Mouse (Mus musculus): ENCODE measurements around the gene Slx4ip.
"Not testable (repeated sequence)": the region's sequence is repeated elsewhere in the genome, so short reads cannot be mapped to it uniquely, and the experiment has no call there.

Slx4ip gene

DNA sequence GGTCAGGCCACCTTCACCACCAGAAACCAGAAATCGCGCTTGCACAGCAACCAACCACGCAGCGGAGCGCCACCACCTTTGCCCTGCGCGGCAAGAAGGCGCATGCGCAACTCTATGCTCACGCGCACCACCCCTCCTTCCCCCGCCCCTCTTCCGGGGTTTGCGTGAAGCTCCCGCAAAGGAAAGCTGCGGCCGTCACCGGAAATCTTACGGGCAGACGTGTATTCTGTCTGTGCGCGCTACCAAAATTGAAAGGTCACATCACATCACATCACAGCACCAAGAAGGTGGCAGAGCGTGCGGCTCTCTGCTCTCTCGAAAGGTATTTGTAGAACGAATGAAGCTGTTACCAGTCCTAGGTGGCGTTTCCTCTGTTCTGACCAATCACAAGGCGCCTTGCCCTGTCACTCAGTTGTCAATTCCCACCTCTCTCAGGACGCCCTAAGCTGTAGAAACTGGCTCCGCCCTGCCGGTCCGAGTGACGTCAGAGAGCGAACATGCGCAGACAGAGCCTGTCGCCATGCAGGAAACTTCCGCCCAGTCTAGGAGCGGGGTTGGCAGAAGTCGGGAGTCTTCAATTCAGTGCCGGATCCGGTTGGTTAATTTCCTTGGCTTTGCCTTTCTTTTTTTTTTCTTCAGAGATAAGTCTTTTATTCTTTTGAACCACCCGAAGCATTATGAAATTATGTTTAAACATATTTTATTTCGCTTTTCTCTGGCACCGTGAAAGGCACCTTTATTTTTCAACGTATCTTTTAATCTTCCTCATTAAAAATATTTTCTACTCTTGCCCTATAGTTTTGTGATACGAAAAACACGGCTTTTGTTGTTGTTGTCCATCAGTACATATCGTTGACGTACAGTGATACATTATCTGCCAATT lies at the start of gene Slx4ip, which contains the start of the genes AL731706.1 and Mkks:
Gene Slx4ip, plus strand, starts transcription at position 151 of the 883 bp plus-strand sequence.
Gene AL731706.1, minus strand, starts transcription at position 322 of the 883 bp plus-strand sequence.
Gene Mkks, minus strand, starts transcription at position 322 of the 883 bp plus-strand sequence.
- DNase-seq (ENCODE audit: low read depth in 2 of 2, low spot score in 2 of 2) = peak; percentile 99

DNA sequence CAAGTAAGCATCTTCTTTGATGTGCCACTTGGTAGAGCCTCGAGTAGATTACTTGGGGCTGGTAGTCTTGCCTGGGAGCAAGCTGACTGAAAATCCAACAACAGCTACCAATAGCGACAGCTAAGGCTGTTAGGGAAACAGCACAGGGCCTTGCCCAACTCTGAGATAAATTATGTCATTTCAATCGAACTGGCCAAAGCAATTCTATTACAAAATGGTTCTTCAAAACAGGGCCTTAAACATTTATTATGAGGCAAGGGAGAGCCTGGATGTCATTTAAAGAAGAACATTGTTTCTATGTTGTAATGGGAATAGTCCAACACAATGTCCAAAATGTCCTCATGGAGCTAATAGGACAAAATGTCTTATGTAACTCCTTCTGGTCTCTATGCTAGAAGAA lies 40.7 kb upstream of the Slx4ip start:
- DNase-seq (ENCODE audit: low read depth in 2 of 2, low spot score in 2 of 2) = no peak

DNA sequence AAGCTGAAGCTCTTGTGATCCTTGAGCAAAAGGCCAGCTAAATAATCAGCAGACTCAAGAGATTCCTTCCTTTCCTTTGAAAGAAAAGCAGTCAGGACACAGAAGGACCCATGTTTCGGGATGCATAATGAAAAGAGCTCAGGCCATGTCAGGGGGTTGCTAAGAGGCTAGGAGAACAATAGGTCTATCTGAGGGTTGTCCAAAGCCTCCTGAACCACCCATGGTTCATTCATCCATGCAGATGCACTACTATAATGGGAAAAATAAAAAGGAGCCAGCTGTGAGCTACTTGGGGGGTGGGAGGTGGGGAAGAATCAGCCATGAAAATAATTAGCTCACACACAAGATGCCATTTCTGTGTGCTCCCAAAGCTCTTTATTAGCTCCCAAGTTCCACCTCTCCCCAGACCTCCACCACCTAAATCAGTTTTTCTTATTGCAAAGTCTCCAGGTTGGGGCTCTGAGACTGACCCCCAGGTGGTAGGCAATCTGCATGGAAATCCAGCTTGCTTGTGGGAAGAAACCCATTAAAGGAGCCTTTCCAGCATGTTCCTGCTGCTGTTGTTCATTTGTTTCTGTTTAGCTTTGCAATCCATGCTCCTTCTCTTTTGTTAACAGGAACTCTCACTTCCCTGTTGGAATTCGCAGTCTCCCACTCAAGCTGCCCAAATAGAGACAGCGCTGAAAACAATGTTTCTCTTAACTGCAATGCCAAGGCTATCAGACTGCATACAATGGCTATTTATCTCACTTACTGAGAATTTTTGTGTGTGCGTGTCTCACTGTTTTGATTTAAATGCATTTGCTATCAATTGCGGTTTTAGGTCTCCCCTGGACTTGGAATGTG lies 36.3 kb upstream of the Slx4ip start:
- DNase-seq (ENCODE audit: low read depth in 2 of 2, low spot score in 2 of 2) = no peak

DNA sequence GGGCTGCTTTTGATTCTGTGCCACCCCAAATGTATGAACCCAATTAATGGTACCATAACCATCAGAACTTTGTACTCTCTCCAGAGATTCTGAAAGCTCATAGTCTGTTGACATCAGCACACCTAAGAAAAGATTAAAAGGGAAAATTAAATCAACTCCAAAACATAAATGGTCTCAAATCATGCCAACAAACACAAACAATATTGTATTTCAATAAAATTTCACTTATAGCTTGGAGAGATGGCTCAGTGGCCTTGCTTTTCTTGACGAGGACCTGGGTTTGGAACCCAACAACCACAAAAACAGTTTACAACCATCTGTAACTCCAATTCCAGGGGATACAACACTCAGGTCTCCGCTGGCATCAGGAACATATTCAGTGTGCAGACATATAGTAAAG lies 5.4 kb upstream of the Slx4ip start, which contains the start of gene AL731706.2:
Gene AL731706.2, minus strand, starts transcription at position 101 of the 400 bp plus-strand sequence.
- no peak for DNase-seq (ENCODE audit: low read depth in 2 of 2, low spot score in 2 of 2)

DNA sequence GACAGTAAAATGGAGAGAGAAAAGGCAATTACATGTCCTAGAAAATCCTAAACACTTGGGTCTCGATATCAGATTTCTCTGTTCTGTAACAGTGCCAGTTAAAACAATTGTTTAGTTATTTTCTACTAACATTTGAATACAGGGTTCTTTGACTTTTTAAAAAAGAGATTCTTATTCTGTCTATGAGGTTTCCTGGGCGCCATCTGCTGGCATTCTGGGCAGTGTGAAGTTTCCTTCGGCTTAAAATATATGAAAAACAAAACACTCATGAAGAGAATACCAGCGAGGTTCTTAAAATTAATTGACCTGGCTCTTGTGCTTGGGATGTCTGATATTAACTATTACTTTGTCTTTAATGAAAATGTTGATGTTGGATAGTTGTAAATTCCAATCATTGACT lies 4.2 kb upstream of the Slx4ip start:
- no peak for DNase-seq (ENCODE audit: low read depth in 2 of 2, low spot score in 2 of 2)

DNA sequence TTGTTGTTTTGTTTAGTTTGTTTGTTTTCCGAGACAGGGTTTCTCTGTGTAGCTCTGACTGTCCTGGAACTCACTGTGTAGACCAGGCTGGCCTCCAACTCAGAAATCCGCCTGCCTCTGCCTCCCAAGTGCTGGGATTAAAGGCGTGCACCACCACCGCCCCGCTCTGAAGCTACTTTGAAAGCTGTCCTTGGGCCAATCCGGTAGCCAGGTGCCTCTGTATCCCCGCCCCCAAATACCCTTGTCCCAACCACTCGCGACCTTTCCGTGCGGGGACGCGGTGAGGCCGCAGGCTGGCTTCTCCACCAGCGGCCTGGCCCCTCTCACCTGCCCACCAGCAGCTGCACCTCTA lies 326 bp upstream of the Slx4ip start:
- not testable (repeated sequence) for DNase-seq (ENCODE audit: low read depth in 2 of 2, low spot score in 2 of 2)

DNA sequence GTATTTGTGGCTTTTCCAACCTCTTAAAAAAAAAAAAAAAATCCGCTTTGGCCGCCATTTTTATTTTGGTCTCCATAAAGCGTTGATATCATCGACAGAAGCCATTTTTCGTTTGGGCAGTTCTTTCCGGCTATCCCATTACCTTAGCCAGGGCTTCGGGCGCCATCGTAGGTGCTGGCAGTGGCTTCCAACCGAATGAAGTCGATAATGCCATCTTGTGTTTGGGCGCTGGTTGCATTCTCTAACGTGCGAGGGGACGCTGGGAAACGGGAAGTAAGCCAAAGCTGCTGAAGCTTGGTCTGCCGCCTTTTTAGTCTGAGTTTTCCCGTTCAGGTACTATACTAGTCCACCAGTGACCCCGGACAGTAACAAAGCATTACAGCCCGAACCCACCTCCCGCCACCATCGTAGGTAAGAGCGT lies 943 bp downstream of the Slx4ip start:
- peak; percentile 93 for DNase-seq (ENCODE audit: low read depth in 2 of 2, low spot score in 2 of 2)

DNA sequence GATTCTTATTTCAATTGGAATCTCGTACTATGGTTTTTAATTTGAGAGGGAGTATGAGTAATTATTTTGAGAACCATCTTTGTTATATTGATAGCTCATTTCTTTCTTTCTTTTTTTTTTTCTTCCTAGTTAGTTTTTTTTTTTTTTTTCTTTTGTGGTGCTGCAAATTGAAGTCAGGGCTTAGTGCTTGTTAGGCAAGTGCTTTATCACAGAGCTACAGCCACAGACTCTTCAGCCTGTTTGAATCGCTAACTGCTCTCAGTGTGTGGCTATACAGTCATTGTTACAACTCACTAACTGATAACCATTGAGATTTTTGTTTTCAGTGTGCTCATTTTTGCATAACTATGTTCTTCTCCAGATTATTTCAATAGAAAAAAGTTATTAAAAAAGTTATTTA lies 3.5 kb downstream of the Slx4ip start:
- no peak for DNase-seq (ENCODE audit: low read depth in 2 of 2, low spot score in 2 of 2)

DNA sequence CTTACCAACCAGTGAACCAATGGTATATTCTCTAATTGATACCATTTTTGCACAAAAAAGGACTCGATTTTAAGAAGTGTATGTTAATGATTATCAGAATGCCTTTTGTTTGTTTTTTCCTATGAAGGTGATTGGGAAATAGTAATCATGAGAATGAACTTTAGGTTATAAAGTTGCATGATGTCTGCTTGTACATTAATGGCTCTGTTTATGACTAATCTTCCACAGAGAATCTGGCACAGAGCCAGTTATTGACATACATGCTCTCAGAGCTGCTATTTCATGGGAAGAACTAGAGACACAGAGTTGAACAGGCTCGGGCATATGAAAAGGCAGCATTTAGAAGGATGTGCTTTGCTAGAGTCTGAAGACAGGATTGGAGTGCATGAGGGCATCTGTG lies 5.1 kb downstream of the Slx4ip start:
- no peak for DNase-seq (ENCODE audit: low read depth in 2 of 2, low spot score in 2 of 2)

DNA sequence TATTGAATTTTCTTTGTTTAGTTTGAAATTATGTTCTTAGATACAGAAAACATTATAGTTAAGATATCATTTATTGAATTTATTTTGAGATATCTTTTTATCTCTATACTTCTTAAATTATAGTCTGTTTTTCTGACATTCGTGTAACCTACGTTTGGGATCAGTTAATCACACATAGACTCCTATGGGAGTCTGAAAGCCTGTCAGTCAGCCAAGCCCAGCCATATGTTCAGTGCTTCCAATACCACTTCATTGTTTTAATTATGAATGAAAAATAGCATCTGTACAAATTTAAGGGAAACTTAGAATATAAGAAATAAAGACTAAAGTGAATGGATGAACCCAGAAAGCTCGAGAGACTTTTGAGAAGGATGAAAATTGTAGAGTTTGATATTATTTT lies 17.6 kb downstream of the Slx4ip start:
- no peak for DNase-seq (ENCODE audit: low read depth in 2 of 2, low spot score in 2 of 2)

DNA sequence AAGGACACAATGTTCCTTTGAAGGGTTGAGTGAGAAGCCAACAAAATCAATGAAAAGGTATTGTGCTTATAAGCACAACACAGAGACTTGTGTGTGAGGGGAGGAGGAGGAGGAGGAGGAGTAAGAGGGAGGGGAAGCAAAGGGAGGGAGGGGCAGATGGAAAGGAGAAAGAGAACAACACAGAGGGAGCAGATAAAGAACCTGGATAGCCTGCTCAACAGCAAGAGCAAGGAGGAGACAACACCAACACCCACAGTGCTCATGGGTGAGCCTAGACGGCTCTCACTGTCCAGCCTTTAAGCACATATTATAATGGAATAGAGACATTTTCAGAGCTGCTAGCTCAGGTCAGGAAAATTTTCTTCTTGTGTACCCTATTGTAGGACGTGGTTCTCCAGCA lies 18.3 kb downstream of the Slx4ip start:
- DNase-seq (ENCODE audit: low read depth in 2 of 2, low spot score in 2 of 2) = no peak

DNA sequence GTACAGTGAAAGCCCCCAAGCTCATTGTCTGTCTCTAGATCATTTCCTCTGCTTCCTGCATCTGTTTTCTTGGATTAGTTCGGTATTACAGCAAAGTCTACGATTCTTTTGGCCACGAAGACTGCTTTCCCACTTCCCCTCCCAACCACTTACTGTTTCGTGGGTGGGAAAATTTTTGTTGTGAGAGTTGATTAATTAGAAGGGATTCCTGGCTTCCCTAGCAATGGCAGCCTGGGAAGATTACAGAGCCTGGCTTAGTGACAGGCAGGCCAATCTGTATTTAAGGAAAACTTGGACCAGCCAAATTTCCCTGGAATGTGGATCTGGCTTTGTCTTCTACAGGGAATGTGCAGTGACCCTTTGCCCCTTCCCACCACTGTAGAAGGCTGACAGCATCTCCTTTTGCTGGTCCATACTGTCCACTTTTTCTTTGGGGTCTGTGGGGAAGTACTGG lies 21.0 kb downstream of the Slx4ip start:
- DNase-seq (ENCODE audit: low read depth in 2 of 2, low spot score in 2 of 2) = no peak

DNA sequence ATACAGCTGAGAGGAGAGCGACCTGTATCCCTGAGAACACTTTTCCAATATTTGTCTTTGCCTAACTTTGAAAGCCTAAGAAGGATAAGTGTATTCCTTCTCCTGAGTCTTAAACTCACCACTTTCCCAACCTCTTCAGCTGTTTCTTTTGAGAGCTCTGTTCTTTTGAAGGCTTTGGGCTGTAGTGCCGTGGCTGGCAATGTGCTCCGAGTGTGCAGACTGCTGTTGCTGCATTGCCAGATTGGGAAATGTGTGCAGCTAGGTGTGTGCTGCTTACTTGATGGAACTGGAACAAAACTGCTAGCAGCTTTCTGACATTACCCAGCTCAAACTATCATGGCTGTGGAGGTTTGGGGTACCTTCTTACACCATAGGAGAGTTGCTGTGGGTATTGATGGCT lies 22.0 kb downstream of the Slx4ip start:
- no peak for DNase-seq (ENCODE audit: low read depth in 2 of 2, low spot score in 2 of 2)

DNA sequence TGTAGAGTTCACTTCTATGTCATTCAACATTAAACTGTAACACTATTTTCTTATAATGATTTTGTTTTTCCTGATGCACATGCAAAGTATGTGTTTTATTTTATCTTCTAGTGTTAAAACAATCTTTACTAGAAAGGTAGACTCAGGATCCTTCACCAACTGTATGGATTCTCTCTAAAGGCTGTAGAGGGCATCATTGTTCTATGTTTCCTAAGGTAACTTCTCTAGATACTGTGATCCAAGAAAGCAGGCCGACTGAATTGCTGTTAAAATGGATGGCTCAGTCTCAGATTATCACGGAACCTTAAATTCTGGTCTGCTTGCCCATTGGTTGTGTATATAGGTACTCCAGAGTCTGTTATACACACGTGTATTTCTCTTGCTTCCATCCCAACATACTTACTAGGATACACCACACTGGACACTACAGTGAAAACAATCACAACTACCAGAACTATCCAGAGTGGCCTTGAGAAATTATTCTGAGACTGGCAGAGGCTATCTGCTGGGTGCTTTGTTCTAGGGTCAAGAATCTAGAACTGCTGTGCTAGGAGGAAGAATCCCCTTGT lies 23.4 kb downstream of the Slx4ip start:
- no peak for DNase-seq (ENCODE audit: low read depth in 2 of 2, low spot score in 2 of 2)

DNA sequence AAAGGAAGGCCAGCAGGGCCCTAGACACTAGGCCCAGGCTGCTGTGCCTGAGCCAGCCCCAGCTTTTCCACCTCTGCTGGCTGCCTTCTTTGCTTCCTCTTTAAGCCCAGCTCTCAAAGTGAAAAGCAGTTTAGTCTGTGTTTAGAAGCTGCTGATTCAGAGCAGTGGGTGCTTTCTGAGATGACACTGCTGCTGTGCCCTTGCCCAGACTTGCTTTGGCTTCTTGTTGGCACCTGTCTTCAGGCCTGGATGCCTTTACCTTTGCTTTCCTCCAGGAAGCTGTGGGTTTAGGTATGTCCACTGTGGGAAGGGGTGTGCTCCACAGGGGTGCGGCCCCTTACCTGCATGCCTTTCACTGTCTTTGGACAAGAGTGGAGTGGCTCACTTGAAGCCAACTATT lies 28.4 kb downstream of the Slx4ip start:
- DNase-seq (ENCODE audit: low read depth in 2 of 2, low spot score in 2 of 2) = no peak

DNA sequence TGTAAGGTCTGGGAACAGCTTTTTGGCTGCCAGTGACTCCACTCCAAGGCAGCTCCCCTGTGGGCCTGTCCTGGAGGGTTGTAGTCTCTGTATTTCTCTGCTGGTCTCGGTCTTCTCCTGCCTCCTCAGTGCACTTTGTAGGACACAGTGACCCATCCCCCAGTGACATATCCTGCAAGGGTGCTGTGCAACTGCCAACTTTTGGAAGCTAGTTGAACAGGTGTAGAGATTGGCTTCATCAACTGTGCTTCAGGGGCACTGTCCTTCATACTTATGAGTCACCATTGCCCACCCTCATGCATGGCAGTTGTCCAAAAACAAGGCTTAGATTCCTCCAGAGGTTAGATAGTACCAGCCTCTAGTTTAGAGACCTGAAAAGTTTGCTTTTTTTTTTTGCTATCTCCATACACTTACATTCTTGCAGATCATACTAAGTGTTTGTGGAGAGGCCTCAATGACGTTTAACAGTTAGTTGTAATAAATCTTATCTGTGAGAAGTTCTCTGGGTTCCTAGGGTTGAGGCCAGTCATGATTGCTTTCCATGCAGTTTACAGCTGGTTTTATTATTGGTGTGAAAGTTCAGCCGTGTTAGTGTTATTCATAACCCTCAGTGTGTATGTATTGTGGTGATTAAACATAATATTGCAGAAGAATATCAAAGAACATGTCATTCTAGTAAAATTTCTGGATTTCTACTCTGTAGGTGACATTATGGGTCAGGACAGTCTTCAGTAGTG lies 29.4 kb downstream of the Slx4ip start:
- no peak for DNase-seq (ENCODE audit: low read depth in 2 of 2, low spot score in 2 of 2)

DNA sequence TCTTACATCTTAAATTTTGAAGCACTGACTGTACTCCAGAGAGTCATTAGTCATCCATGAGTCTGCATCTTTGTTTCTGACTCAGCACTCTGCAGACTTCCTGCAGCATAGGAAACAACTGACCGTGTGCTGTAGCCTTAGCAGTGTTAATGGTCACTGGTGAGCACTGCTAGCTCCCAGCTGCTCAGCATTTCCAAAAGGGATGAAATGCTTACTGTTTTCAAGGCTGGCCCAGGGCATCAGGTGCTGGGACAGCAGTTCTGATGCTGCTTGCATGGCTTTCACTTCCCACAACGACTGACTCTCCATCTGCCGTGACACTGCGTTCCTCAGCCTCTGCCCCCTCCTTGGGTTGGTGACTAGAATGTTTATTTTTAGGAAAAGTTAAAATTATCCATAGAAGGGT lies 30.0 kb downstream of the Slx4ip start:
- no peak for DNase-seq (ENCODE audit: low read depth in 2 of 2, low spot score in 2 of 2)

DNA sequence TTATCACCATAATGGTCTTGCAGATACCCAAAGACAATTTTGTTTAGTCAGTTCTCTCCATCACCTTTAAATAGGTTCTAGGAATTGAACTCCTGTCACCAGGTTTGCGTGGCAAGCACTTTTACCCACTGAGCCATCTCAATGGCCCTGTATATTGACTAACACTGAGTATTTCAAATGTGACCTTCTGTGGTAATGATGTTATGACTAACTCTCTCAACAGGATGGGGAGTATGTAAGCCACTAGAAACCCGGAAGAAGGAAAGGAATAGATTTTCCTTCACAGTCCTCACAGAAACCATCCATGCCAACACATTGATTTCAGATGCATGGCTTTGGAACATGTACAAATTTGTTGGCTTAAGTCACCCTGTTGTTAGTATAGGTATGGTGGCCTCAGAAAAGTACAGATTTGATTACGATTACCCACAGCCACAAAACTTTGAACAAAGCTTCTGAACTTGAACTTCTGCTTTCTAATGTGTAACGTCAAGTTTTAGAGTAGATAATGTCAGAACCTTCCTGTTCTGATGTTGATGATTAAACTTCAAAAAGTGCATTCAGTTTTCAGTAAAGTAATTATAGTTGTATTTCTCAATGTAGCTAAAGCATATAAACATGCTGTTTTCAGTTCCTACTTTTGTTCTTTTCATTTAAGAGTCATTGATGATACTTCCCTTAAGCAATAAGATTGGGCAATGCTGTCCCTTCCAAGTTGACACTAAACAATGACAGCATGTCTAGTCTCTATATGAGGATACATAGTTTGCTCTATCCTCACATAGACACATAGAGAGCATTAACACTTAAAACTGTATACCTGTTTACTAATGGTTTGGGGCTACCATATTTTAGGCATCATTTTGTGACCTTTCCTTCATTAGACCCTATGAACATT lies 45.6 kb downstream of the Slx4ip start:
- DNase-seq (ENCODE audit: low read depth in 2 of 2, low spot score in 2 of 2) = no peak

DNA sequence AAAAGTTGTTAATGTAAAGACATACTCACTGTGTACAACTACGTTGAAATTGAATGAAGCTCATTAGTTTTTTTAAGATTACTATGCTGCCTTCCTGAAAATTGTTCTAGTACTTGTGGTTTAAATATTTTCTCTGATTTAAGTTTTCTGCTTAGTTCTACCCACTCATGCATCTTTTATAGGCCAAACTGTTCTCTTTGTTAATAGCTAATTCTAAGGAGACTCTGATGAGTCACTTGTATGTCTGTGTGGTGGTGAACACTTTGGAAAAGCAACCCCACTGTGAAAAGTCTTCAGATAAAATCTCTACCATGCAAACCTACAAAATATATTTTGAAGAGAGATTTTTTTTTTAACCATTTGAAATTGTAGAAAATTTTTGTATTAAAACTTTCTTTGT lies 47.2 kb downstream of the Slx4ip start:
- no peak for DNase-seq (ENCODE audit: low read depth in 2 of 2, low spot score in 2 of 2)

DNA sequence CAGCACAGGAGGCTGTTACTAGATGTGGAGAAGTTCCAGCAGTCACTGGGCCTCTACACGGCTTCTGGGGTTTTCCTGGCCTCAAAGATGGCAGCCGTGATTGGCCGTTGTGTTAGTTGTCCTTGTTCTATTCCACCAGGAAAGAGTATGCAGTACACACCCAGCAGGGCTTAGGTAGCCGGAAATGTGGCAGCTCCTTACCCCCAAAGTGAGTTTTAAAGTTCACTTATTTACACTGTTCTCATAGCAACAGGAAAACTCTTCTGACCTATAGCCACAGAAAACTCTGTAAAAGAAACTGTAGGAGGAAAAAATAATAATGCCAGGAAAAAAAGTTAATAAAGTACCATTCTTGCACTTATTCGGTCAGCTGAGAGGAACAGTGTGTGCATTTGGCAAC lies 55.3 kb downstream of the Slx4ip start:
- DNase-seq (ENCODE audit: low read depth in 2 of 2, low spot score in 2 of 2) = no peak

Data from CD8-positive naive resting alpha-beta T cell, adult 2 months (primary cell).